In genomic region chr2:120713441-120713840, GRCm38 (mm10) we compare ENCODE assay signal across 25 mouse cellular contexts.
"Had no signal": no experiment of that assay in that cellular context is flagged by ENCODE, and none has a peak within 500 bp of the region (broad histone marks: within the 10 kb centered on the region; RNA-seq: fewer than 3 reads in every experiment).

No protein-coding gene starts in this region.

- H3K4me2 ChIP-seq: heart, embryonic 11.5 days; heart, embryonic 13.5 days; heart, embryonic 15.5 days; hindbrain, embryonic 13.5 days; hindbrain, embryonic 15.5 days; kidney, embryonic 15.5 days; limb, embryonic 13.5 days; limb, embryonic 15.5 days; liver, embryonic 12.5 days had no signal

- DNase-seq: gastrocnemius, adult 2 months; gastrocnemius, postnatal 10 days; gastrocnemius, postnatal 25 days; heart, adult 18-20 months; heart, postnatal 14 days; heart, postnatal 36 days; kidney, adult 11 months; kidney, adult 2 months; kidney, adult 9 months; kidney, postnatal 14 days; layer of hippocampus, adult 9-11 months; layer of hippocampus, postnatal 36 days; left cerebral cortex, postnatal 4 days had no signal

- H3K27ac ChIP-seq: gastrocnemius, adult 2 months; heart, embryonic 13.5 days; heart, embryonic 15.5 days; hindbrain, embryonic 13.5 days; hindbrain, embryonic 15.5 days; hindbrain, postnatal 0 days; kidney, embryonic 15.5 days; kidney, postnatal 0 days; limb, embryonic 13.5 days; limb, embryonic 15.5 days; liver, embryonic 12.5 days had no signal

- H3K4me1 ChIP-seq: hindbrain, embryonic 13.5 days; hindbrain, embryonic 15.5 days; kidney, embryonic 15.5 days; limb, embryonic 13.5 days; limb, embryonic 15.5 days had no signal

- H3K9me3 ChIP-seq: heart, embryonic 13.5 days; heart, embryonic 15.5 days; hindbrain, embryonic 13.5 days; hindbrain, embryonic 15.5 days; kidney, embryonic 15.5 days; limb, embryonic 13.5 days; limb, embryonic 15.5 days; liver, embryonic 12.5 days had no signal

- H3K27me3 ChIP-seq: heart, embryonic 13.5 days; heart, embryonic 15.5 days; hindbrain, embryonic 13.5 days; hindbrain, embryonic 15.5 days; kidney, embryonic 15.5 days; limb, embryonic 13.5 days; limb, embryonic 15.5 days; liver, embryonic 12.5 days had no signal

- H3K4me3 ChIP-seq: gastrocnemius, adult 2 months; heart, embryonic 13.5 days; heart, embryonic 15.5 days; hindbrain, embryonic 13.5 days; hindbrain, embryonic 15.5 days; kidney, embryonic 15.5 days; limb, embryonic 13.5 days; limb, embryonic 15.5 days; liver, embryonic 12.5 days had no signal

- H3K9ac ChIP-seq: heart, embryonic 13.5 days; heart, embryonic 15.5 days; hindbrain, embryonic 13.5 days; hindbrain, embryonic 15.5 days; kidney, embryonic 15.5 days; limb, embryonic 13.5 days; limb, embryonic 15.5 days; liver, embryonic 12.5 days had no signal

- ATAC-seq: hindbrain, postnatal 0 days; intestine, embryonic 16.5 days; liver, embryonic 12.5 days had no signal
